Mouse (Mus musculus): ENCODE data around the gene Git2.
A peak's percentile ranks its signal among the peaks of the same experiment; 100 is the strongest.

The Git2 gene

GRCm38 (mm10) chr5:114797253-114797652 lies 21.9 kb upstream of the Git2 start:
- no peak for DNase-seq (ENCODE audit: low spot score in 2 of 2)

GRCm38 (mm10) chr5:114796299-114797012 lies 21.1 kb upstream of the Git2 start:
- no peak for DNase-seq (ENCODE audit: low spot score in 2 of 2)

- no peak for DNase-seq (ENCODE audit: low spot score in 2 of 2)
These were observed 20.3 kb upstream of the Git2 start for GRCm38 (mm10) chr5:114795653-114796052.

- no peak for DNase-seq (ENCODE audit: low spot score in 2 of 2)
These were observed 19.9 kb upstream of the Git2 start for GRCm38 (mm10) chr5:114795231-114795630.

GRCm38 (mm10) chr5:114794609-114795008 lies 19.3 kb upstream of the Git2 start:
- DNase-seq (ENCODE audit: low spot score in 2 of 2), result no peak

- no peak for DNase-seq (ENCODE audit: low spot score in 2 of 2)
These were observed 18.0 kb upstream of the Git2 start for GRCm38 (mm10) chr5:114793317-114793716.

GRCm38 (mm10) chr5:114785196-114785595 lies 9.9 kb upstream of the Git2 start:
- DNase-seq (ENCODE audit: low spot score in 2 of 2), result no peak

GRCm38 (mm10) chr5:114784622-114785165 lies 9.4 kb upstream of the Git2 start:
- DNase-seq (ENCODE audit: low spot score in 2 of 2), result no peak

GRCm38 (mm10) chr5:114783405-114784163 lies 8.3 kb upstream of the Git2 start:
- no peak for DNase-seq (ENCODE audit: low spot score in 2 of 2)

- DNase-seq (ENCODE audit: low spot score in 2 of 2), result no peak
These were observed 7.7 kb upstream of the Git2 start for GRCm38 (mm10) chr5:114782991-114783390.

- DNase-seq (ENCODE audit: low spot score in 2 of 2), result no peak
These were observed 5.6 kb upstream of the Git2 start for GRCm38 (mm10) chr5:114780912-114781311.

GRCm38 (mm10) chr5:114779956-114780489 lies 4.7 kb upstream of the Git2 start:
- DNase-seq (ENCODE audit: low spot score in 2 of 2), result no peak

- DNase-seq (ENCODE audit: low spot score in 2 of 2), result no peak
These were observed 857 bp upstream of the Git2 start for GRCm38 (mm10) chr5:114776174-114776573.

- peak; percentile 91 to 93 for DNase-seq (ENCODE audit: low spot score in 2 of 2)
These were observed 790 bp downstream of the Git2 start, which contains the start of gene Ankrd13a for GRCm38 (mm10) chr5:114774403-114775051. Gene Ankrd13a (plus strand): TSS chr5:114774677.

- DNase-seq (ENCODE audit: low spot score in 2 of 2), result peak in 1 of 2 experiments; percentile 31
These were observed 1.5 kb downstream of the Git2 start for GRCm38 (mm10) chr5:114773780-114774179.

- peak; percentile 95 for DNase-seq (ENCODE audit: low spot score in 2 of 2)
These were observed 2.1 kb downstream of the Git2 start for GRCm38 (mm10) chr5:114773211-114773710.

- DNase-seq (ENCODE audit: low spot score in 2 of 2), result no peak
These were observed 2.7 kb downstream of the Git2 start for GRCm38 (mm10) chr5:114772456-114773203.

GRCm38 (mm10) chr5:114771796-114772195 lies 3.5 kb downstream of the Git2 start:
- no peak for DNase-seq (ENCODE audit: low spot score in 2 of 2)

- DNase-seq (ENCODE audit: low spot score in 2 of 2), result no peak
These were observed 5.5 kb downstream of the Git2 start for GRCm38 (mm10) chr5:114769786-114770185.

GRCm38 (mm10) chr5:114767185-114767584 lies 8.1 kb downstream of the Git2 start:
- no peak for DNase-seq (ENCODE audit: low spot score in 2 of 2)

GRCm38 (mm10) chr5:114766686-114767085 lies 8.6 kb downstream of the Git2 start:
- no peak for DNase-seq (ENCODE audit: low spot score in 2 of 2)
